Mouse (Mus musculus) G1E (cell line): Measurements from ENCODE around the gene Rbm28. TPM values are rescaled to one million over a fixed set of nuclear protein-coding genes. Genes with fewer than 3 reads are reported as not detected.

ENCODE experiments used
- ATAC-seq: 2 replicates; pipeline ENCODE4 v1.8.0; 2016; ENCODE audit warnings: mild to moderate bottlenecking; ENCODE audit not compliant: insufficient number of reproducible peaks, poor library complexity, low FRiP score, severe bottlenecking; ENCODE audit errors: extremely low read depth
- DNase-seq: peaks from one replicate; pipeline ENCODE4 v3.0.0; 2012; ENCODE audit warnings: low spot score
- H3K27me3 ChIP-seq: 2 replicates; pipeline ENCODE4 v1.6.1; 2012; ENCODE audit warnings: mild to moderate bottlenecking, low read length, inconsistent platforms; ENCODE audit not compliant: insufficient read depth
- H3K36me3 ChIP-seq: replicated peaks from 2 replicates; pipeline ENCODE3; 2012; ENCODE audit warnings: mild to moderate bottlenecking, inconsistent platforms
- H3K4me1 ChIP-seq: 2 replicates; pipeline ENCODE4 v1.6.1; 2012; ENCODE audit warnings: low read depth, low read length, inconsistent platforms, mixed read lengths; ENCODE audit not compliant: insufficient read depth
- H3K4me3 ChIP-seq: 2 replicates; pipeline ENCODE4 v1.5.1; 2012; ENCODE audit warnings: low read depth, mild to moderate bottlenecking, inconsistent platforms, low read length, moderate library complexity, mixed read lengths
- H3K9me3 ChIP-seq: replicated peaks from 2 replicates; pipeline ENCODE4 v1.6.1; 2012; ENCODE audit warnings: inconsistent platforms
- CTCF ChIP-seq: IDR thresholded peaks from 2 replicates; pipeline ENCODE4 v1.5.1; 2012; ENCODE audit warnings: low read depth, low read length, inconsistent platforms, mixed read lengths
- GATA1 ChIP-seq: IDR thresholded peaks from 2 replicates; pipeline ENCODE4 v1.6.1; 2012; ENCODE audit warnings: borderline replicate concordance, low read length, inconsistent platforms, mixed read lengths
- GATA2 ChIP-seq: IDR thresholded peaks from 2 replicates; pipeline ENCODE4 v1.6.1; 2012; ENCODE audit warnings: low read depth, low read length, inconsistent platforms, borderline replicate concordance
- POLR2AphosphoS5 ChIP-seq: IDR thresholded peaks from 2 replicates; pipeline ENCODE4 v1.6.1; 2012; ENCODE audit warnings: low read depth, low read length, inconsistent platforms; ENCODE audit not compliant: insufficient replicate concordance
- TAL1 ChIP-seq: conservative IDR thresholded peaks from 2 replicates; pipeline ENCODE4 v1.6.1; 2012; ENCODE audit warnings: low read depth, low read length, inconsistent platforms, mixed read lengths
- polyA plus RNA-seq: library from polyadenylated mRNA; stranded (reverse); fragments of >175 nt; gene quantifications from 2 replicates; pipeline ENCODE4 v1.2.3, GENCODE M21; 2012
- total RNA-seq, 2 experiments: library from RNA; stranded (forward) in 1 of 2; stranded (reverse) in 1 of 2; fragments of 200-1000 nt in 1 of 2; fragments of >200 nt in 1 of 2; fragmentation: Nextera tagmentation in 1 of 2; gene quantifications; 2 replicates each; pipeline ENCODE4 v1.2.3; 2014 to 2017

The Rbm28 gene
- total and polyA plus RNA-seq, 3 experiments = 19.1 to 61.0 (median 59.1) TPM

DNA sequence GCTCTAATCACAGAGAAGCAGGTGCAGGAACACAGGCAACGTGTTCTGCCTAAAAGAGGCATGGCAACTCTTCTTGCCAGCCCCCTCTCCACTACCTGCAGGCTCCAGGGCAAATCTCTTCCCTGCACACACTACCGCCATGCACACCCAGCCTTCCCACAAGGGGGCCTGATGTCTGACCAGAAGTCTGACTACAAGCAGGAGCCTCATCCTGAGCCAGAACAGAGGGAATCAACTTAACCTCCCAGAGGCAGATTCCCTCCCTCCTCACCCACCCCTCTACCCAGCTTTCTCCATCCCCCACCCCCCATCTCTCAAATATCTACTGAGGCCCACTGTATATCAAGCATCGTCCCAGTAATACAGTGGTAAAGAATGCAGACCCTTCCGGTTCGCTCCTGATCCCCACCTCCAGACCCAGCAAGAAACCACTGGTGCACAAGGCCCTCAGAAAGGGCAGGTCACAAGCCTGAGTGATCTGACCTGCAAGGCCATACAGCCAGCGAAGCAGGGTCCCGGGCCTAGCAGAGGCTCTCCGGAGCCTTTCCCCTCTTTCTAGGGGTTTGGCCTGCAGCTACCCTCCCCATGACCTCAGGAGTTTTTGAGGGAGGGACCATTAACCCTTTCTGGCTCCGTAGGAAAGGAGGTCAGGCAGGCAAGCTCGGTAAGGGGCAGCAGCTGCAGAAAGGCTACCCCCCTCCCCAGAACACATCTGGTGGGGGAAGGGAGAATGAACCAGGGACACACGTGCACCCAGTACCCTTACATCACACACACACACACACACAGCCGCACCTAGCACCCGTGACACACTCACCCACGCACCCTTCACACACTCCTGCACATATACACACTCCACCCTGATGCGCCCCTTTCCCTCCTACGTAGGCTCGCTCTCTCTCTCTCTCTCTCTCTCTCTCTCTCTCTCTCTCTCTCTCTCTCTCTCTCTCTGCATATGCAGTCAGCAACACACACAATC is 13.4 kb upstream of the Rbm28 start:
- Histone ChIP-seq H3K27me3 (peaks cover 58% of the 10 kb centered on the region), H3K4me3 (no peak overlapping the region), H3K4me1 (no peaks in the 10 kb centered on the region; the same call in 1 of the 2 replicates), H3K9me3 (no peaks in the 10 kb centered on the region; the same call in 1 of the 2 replicates), H3K36me3 (no peaks in the 10 kb centered on the region)
- TF ChIP-seq POLR2AphosphoS5 (no peak), GATA2 (no peak), CTCF (no peak), GATA1 (no peak), TAL1 (no peak)
- ATAC-seq (no peak), DNase-seq (no peak)

DNA sequence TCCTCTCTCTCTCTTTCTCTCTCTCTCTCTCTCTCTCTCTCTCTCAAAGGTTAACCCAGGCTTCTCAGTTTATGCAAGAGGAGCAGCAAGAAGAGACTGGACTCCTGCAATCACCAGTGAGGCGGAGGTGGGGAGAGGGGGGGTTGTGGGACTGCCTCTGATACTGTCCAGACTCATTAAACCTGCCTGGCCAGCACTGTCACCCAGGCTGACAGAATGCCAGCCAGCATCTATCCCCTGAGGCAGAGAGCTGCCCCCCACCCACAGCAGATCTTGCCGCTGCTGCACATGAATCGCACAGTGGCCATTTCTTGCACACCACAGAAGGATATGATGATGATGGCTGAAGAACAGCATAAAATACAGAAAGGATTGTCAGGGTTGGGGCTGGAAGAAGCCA is 10.3 kb upstream of the Rbm28 start:
- H3K4me1 ChIP-seq = no peaks in the 10 kb centered on the region; the same call in 1 of the 2 replicates

DNA sequence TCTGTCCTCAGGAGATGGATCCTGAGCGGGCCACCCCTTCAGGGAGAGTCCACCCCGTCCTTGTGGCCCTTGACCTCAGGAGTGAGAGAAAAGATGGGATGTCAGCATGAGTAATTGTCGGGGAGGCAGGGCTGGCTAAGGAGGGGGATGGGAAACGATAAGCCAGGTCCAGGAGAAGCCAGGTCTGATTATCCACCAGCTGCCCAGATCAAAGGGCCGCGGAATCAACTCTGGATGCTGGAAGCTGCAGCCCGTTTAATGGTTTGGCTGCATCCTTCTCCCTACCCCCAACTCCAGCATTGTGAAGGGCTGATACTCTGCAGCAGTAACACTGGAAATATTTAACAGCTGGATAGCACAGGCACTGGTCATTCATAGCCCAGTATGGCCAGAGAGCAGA is 9.6 kb upstream of the Rbm28 start:
- ATAC-seq = no peak
- H3K9me3 ChIP-seq = peaks cover 12% of the 10 kb centered on the region

More for the DNA sequence above, 10.3 kb upstream of the Rbm28 start:
- Histone ChIP-seq H3K9me3 (peaks cover 11% of the 10 kb centered on the region), H3K4me3 (no peak overlapping the region), H3K27me3 (peaks cover 64% of the 10 kb centered on the region), H3K36me3 (no peaks in the 10 kb centered on the region)
- no peak for TF ChIP-seq GATA2
- no peak for TF ChIP-seq GATA1
- no peak for TF ChIP-seq POLR2AphosphoS5
- no peak for TF ChIP-seq TAL1
- no peak for TF ChIP-seq CTCF
- DNase-seq (no peak), ATAC-seq (no peak)

DNA sequence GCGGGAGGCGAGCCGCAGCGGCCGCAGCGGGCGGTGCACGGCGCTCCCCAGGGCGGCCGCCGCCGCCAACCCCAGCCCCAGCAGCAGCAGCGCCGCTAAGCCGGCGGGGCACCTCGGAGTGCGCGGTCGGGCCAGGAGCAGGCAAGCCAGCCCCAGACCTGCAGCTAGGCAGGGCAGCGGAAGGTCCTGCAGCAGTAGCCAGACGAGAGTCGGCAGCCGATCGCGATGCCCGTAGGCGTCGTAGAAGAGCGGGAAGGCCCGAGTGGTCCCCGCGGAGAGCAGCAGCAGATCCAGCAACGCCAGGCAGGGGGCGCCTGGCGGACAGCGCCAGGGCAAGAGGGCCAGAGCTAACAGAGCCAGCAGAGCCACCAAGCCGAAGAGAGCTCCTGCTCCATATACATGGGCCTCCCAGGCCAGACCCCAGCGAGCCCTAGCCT is 6.2 kb upstream of the Rbm28 start:
- ATAC-seq = no peak
- TF ChIP-seq POLR2AphosphoS5 = no peak
- no peak for TF ChIP-seq GATA1
- no peak for TF ChIP-seq CTCF
- no peak for TF ChIP-seq GATA2
- TF ChIP-seq TAL1 = no peak
- H3K27me3 ChIP-seq = peaks cover 65% of the 10 kb centered on the region
- peaks cover 12% of the 10 kb centered on the region for H3K9me3 ChIP-seq
- no peak for DNase-seq
- no peaks in the 10 kb centered on the region for H3K4me1 ChIP-seq
- H3K4me3 ChIP-seq = no peak overlapping the region
- no peaks in the 10 kb centered on the region for H3K36me3 ChIP-seq

More for the DNA sequence above, 9.6 kb upstream of the Rbm28 start:
- Histone ChIP-seq H3K4me1 (no peaks in the 10 kb centered on the region; the same call in 1 of the 2 replicates), H3K27me3 (peaks cover 69% of the 10 kb centered on the region), H3K36me3 (no peaks in the 10 kb centered on the region), H3K4me3 (no peak overlapping the region)
- TF ChIP-seq GATA1 (no peak), CTCF (no peak), GATA2 (no peak), TAL1 (no peak), POLR2AphosphoS5 (no peak)
- DNase-seq = no peak

DNA sequence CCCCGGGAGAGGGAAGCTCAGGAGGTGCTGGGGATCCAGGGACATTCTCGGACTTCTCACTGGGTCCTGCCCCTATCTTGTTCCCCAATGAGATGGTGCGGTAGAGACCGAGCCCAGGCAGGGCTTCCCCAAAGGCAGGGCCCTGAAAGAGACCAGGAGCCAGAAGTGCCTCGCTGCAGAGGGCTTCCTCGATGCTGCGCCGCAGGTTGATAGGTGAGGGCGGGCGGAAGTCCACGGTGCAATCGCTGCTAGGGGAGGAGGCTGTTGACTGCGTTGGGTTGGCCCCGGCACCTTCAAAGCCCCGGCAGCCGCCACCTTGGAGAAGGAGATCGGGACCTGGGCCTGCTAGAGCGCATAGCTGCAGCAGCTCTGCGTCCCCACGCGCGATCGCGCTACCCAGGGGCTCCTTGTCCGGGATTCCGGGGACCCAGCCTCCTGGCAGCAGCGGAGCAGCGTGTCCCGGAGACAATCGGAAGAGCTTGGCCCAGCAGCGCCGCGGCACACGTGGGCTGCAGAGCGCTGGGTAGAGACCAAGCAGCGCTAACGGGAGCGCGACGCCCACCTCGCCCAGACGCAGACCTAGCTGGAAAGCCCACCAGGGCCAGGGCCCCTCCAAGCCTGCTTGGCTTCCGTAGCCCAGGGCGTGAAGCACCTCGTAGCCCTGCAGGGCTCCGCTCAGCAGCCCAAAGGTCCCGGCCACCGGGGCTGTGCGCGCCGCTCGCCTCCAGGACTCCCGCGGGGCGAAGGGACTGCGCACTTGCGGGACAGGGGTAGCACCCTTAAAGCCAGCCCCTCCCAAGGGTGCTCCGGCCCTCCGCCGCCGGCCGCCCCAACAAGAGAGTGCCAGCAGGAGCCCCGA is 5.5 kb upstream of the Rbm28 start:
- no peak for DNase-seq
- Histone ChIP-seq H3K4me1 (0 out of 2 replicates have a peak, but pooled peaks cover under 1% of the 10 kb centered on the region), H3K4me3 (no peak overlapping the region), H3K27me3 (peaks cover 64% of the 10 kb centered on the region), H3K9me3 (peaks cover 12% of the 10 kb centered on the region), H3K36me3 (no peaks in the 10 kb centered on the region)
- ATAC-seq = no peak
- no peak for TF ChIP-seq POLR2AphosphoS5
- TF ChIP-seq CTCF = no peak
- no peak for TF ChIP-seq GATA1
- TF ChIP-seq TAL1 = no peak
- no peak for TF ChIP-seq GATA2

DNA sequence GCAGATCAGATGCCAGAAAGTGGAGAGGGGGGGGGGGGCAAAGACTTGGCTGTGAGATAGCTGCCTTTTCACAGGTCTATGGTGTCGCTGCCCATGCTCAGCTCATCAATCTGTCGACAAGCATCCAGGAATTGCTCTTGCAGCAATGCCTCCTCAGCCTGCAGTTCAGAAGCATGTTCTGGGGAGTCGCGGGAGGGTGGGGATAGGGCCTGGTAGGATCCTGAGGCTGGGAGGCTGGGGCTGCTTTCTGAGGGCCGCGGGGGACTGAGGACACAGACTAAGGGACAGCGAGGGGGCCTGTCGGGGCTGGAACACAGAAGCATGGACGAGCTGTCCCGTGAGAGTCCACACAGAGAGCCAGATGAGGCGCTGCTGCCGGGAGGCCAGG is 4.9 kb upstream of the Rbm28 start:
- Histone ChIP-seq H3K4me1 (0 out of 2 replicates have a peak, but pooled peaks cover 4% of the 10 kb centered on the region), H3K9me3 (peaks cover 12% of the 10 kb centered on the region), H3K36me3 (no peaks in the 10 kb centered on the region), H3K27me3 (peaks cover 61% of the 10 kb centered on the region), H3K4me3 (no peak overlapping the region)
- ATAC-seq (no peak), DNase-seq (no peak)
- no peak for TF ChIP-seq TAL1
- no peak for TF ChIP-seq POLR2AphosphoS5
- TF ChIP-seq GATA2 = no peak
- no peak for TF ChIP-seq GATA1
- no peak for TF ChIP-seq CTCF
